Mouse (Mus musculus) heart, postnatal 14 days (tissue): ENCODE results near the gene Traf1. TPM values are rescaled to one million over a fixed set of nuclear protein-coding genes. Genes with fewer than 3 reads are reported as not detected.

Experiments
- DNase-seq, 2 experiments: peaks; one replicate each; pipeline ENCODE4 v3.0.0; 2021 to 2022
- intact Hi-C: fragments of 180-260 bp; cut with DNase I; formaldehyde crosslinking; loops from one replicate; pipeline ENCODE4 v1.15.1; 2025
- total RNA-seq, 2 experiments: library from RNA; stranded (reverse); gene quantifications; 2 replicates each; pipeline ENCODE4 v1.2.3; 2021

Traf1 gene
- total RNA-seq, 2 experiments from 2014 or later, result 1.3 to 1.7 TPM

- DNase-seq, result peak; percentile 86 to 92
- intact Hi-C loops, result loop anchor here (2.0 to 5.0 kb wide), 4 partner anchors 73 to 185 kb away; partner anchors contain the start of gene Fbxw2
Observed at GRCm38 (mm10) chr2:34970092-34970750, 8.6 kb upstream of the Traf1 start.

- intact Hi-C loops, result loop anchor here (5.0 kb wide), 1 partner anchor 297 kb away; no protein-coding TSS in a partner anchor
- no peak for DNase-seq
Observed at GRCm38 (mm10) chr2:34969166-34969565, 7.6 kb upstream of the Traf1 start.

DNA sequence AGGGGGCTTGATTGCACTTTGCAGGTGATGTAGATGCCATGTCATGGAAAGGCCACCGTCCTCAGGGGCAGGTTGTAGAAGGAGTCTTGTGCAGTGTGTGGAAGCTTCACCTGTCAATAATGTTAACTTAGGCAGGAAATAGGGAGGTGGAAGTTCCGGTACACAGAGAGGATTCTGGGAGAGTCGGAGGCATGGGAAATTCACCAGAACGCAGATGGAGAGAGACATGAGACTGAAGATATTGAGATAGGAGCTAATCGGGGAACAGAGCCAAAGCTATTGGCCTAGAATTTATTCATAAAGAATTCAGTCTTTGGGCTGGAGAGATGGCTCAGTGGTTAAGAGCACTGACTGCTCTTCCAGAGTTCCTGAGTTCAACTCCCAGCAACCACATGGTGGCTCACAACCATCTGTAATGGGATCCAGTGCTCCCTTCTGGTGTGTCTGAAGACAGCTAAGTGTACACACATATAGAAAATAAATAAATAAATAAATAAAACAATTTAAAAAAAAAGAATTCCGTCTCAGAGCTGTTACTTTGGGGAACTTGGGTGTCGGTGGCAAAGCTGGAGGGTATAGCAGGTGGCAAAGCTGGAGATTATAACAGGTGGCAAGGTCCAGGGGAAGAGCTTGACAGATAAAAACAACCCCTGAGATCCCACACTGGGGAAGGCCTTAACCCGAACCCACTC is 4.8 kb upstream of the Traf1 start:
- DNase-seq, result no peak
- intact Hi-C loops, result loop anchor here (5.0 kb wide), 1 partner anchor 294 kb away; no protein-coding TSS in a partner anchor

GRCm38 (mm10) chr2:34965806-34966205 is 4.2 kb upstream of the Traf1 start:
- DNase-seq, result no peak
- intact Hi-C loops, result loop anchor here (5.0 kb wide), 1 partner anchor 294 kb away; no protein-coding TSS in a partner anchor

- intact Hi-C loops, result loop anchor here (5.0 kb wide), 1 partner anchor 293 kb away; no protein-coding TSS in a partner anchor
- DNase-seq, result peak; percentile 29
Observed at GRCm38 (mm10) chr2:34965293-34965692, 3.7 kb upstream of the Traf1 start.

GRCm38 (mm10) chr2:34964651-34965050 is 3.1 kb upstream of the Traf1 start:
- intact Hi-C loops, result loop anchor here (5.0 kb wide), 1 partner anchor 292 kb away; no protein-coding TSS in a partner anchor

GRCm38 (mm10) chr2:34964230-34964629 is 2.7 kb upstream of the Traf1 start:
- no peak for DNase-seq
- intact Hi-C loops, result no loop called here

More at GRCm38 (mm10) chr2:34964651-34965050, 3.1 kb upstream of the Traf1 start:
- DNase-seq, result no peak

DNA sequence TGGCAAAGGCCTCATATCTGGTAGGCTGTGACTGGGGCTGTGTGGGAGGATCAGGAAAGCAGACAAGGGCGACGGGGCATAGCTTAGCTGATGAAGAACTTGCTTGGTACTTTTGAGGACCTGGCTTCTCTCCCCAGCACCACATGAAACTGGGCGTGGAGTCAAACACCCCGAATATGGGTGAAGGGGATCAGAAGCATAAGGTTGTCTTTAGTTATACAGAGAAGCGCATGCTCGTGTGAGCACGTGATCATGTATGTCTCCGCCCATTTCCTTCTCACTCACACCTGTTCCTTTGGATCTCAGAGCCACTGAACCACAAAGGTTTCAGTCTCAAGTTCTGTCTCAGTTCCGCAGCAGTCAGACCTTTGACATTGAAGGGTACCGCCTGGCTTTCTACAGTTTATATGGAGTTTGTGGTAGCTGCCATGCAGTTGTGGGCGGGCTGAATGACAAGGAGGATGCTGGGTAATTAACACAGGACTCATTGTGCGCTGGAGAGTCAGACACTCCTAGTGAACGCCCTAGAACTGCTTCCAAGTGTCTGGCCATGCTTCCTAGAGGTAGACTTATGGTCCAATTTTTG is 1.9 kb upstream of the Traf1 start:
- no peak for DNase-seq

GRCm38 (mm10) chr2:34962893-34963292 is 1.3 kb upstream of the Traf1 start:
- no peak for DNase-seq
- intact Hi-C loops, result no loop called here

More for the DNA sequence above, 1.9 kb upstream of the Traf1 start:
- intact Hi-C loops, result no loop called here

DNA sequence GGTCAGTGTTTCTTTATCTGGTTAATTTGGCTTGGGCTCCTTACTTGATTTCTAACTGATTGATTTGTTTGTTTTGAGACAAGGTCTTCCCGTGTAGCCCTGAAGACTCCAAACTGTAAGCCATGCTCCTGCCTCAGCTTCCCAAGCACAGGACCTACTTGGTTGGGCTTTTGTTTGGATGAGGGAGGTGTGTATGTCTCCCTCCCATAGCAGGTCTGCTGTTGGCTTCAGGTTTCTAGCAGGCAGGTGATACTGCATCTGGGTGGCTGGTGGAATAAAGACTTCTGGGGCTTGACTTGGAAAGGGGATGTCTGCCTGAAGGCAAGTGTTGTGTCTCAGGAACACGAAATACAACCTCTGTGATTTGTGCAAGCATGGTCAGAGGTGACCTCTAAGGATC is 639 bp upstream of the Traf1 start:
- intact Hi-C loops, result no loop called here
- DNase-seq, result no peak

- intact Hi-C loops, result no loop called here
- no peak for DNase-seq
Observed at GRCm38 (mm10) chr2:34960966-34961365, 606 bp downstream of the Traf1 start.

DNA sequence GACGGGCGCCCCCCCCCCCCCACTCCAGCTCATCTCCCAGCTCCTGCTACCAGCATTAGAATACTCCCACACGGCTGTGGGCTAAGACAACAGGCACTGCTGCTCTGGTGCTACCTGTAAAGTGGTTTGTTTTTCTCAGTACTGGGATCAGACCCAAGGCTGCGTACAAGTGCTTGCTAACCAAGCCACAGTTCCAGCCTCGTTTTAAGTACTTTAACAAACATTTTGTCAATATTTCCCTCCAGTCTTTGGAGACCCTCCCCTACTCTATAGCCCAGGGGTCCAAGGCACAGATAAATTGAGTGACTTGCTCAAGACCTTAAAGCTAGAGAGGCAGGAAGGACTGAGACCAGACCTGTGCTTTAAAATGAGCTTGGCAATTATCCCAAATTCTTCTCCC is 1.1 kb downstream of the Traf1 start:
- intact Hi-C loops, result no loop called here
- DNase-seq, result no peak

DNA sequence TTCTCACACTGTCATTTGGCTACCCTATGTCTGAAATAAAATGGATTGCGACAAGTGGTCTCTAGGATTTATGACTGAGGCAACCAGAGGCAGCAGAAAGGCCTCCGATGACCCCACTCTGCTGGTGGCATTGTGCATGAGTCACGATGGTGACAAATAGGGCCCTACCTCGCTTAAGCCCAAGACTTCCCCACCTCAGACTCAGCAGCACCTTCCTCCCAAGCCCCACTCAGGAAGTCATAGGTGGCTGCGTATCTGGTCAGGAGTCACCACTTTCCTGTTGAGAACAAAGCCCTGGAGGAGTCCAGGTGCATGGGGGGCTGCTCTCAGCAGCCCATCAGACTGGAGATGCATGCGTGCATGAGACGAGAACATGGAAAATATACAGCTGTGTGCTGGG is 3.0 kb downstream of the Traf1 start:
- no peak for DNase-seq
- intact Hi-C loops, result no loop called here

DNA sequence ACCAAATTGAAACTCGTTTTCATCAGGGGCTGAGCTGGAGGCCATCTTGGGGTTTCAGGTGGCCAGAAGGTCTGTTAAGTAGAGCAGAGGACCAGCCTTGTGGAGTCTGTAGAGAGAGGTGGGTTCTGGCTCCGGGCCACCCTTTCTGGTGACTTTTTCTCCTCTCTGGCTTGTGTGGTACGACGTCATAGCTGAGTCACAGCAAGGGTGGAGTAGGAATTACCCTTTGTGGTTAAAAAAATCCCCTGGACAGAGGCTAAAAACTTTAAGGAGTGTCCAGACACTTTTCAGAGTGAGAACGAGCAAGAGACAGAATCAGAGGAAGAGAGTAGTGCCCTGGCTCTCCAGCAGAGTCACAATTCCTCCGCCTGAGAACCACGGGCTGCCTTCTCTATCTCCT is 3.5 kb downstream of the Traf1 start:
- DNase-seq, result no peak
- intact Hi-C loops, result no loop called here

DNA sequence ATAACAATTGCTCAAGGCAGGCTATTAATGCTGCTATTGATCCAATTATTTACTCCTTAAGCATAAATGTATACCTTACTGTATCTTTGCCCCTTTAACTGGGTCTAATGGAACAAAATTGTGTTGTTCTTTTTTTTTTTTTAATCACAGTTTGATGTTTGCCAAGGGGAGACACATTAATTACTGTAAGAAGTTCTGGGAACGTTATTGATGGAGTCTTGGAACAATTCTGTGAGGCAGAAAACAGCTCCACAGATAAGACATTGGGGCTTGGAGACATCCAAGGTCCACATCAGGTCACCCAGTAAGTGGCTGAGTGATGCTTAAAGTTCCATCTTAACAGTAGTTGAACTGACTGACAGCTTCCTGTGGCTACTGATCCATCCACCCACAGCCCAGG is 4.2 kb downstream of the Traf1 start:
- intact Hi-C loops, result no loop called here
- DNase-seq, result no peak

- intact Hi-C loops, result no loop called here
- DNase-seq, result no peak
Observed at GRCm38 (mm10) chr2:34956941-34957340, 4.6 kb downstream of the Traf1 start.

DNA sequence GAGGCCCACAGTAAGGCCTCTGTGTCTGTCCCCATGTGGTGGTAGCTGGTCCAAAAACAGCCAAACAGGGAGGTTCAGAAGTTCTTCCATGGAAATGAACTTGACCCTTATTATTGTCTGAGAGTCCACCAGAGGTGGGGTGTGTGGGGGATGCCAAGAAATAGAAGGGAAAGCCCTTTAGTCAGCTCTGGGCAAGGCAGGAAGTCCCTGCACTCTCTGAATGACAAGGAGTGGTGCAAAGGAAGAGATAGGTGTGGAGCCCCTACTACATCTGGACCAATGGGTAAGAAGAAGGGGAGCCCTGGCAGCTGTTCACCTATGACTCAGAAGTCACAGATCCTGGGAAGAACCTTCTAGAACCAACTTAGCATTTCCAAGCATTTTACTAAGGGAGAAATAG is 7.2 kb downstream of the Traf1 start:
- intact Hi-C loops, result no loop called here
- DNase-seq, result no peak

DNA sequence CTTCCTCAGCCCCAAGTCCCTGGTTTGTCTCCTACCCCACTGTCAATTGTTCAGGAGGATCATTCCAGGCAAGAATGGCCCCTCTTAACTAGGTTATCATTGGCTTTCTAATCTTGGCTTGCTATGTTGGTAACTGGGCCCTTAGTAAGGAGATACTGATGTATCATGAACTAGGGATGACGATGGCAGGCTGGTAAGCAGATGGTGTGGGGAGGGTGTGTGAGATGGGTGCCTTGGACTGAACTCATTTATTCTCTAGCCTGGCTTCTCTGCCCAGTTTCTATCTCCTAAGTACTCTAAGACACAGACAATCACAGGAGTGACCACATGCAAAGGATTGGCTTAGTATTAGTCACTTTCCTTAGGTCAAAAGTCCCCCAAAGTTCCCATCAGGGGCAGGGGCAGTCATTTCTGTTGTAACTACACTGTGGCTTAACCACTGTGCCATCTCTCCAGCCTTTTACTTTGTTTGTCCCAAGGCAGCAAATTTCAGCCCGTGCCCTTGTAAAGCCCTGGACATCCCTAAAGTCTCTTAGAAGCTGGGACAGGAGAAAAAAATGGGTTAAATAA is 7.9 kb downstream of the Traf1 start:
- intact Hi-C loops, result no loop called here
- DNase-seq, result no peak

DNA sequence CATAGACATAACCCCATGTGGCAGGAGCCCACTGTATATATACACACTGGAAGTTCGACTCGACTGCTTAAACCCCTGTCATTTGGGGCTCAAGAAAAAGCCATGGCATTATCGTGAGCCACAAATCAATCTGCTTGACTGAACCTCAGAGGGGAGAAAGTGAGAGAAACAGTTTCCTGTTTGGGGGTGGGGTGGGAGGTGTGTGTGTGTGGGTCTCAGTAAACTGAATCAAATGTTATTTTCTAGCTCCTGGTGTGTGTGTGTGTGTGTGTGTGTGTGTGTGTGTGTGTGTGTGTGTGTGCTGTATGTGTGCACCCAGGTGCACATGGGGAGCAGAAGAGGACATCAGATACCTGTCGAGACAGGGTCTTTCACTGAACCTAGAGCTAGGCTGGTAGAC is 8.6 kb downstream of the Traf1 start:
- no peak for DNase-seq
- intact Hi-C loops, result no loop called here

GRCm38 (mm10) chr2:34951469-34951868 is 10.1 kb downstream of the Traf1 start:
- intact Hi-C loops, result no loop called here
- DNase-seq, result no peak

DNA sequence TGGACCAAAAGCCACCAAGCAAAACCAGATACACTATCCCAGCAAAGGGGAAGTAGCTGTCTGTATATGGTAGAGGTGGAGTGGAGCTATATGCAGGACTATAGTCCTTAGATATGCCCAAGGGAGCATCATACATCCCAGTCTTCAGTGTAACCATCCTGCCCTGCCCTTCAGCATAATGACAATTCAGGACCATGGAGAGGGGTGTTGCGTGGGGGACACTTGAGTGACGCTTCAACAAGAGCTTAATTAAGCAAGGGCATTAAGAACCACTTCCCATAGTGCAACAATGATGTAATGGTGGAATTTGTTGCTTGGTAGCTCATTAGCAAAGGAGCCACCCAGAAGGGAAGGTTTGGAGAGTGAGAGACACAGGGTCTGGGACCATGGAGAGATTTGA is 12.9 kb downstream of the Traf1 start:
- intact Hi-C loops, result no loop called here
- DNase-seq, result no peak
